Mouse (Mus musculus) neural tube, embryonic 14.5 days (tissue): Measurements from ENCODE around the gene Tbcel. TPM values are rescaled to one million over a fixed set of nuclear protein-coding genes. Genes with fewer than 3 reads are reported as not detected.

Experiments used
- ATAC-seq: fragments of 200-750 bp; cut with Nextera tagmentation; 2 replicates; pipeline ENCODE4 v1.8.0; 2017; ENCODE audit warnings: low read depth, mild to moderate bottlenecking, moderate TSS enrichment, moderate library complexity
- H3K27ac ChIP-seq: fragments of 300-500 bp; sonication (generic); 2 replicates; pipeline ENCODE4 v1.5.1; 2014; ENCODE audit warnings: low read depth, mild to moderate bottlenecking, control low read depth, low read length, moderate library complexity, mixed read lengths
- H3K27me3 ChIP-seq: fragments of 300-500 bp; sonication (generic); 2 replicates; pipeline ENCODE4 v1.6.1; 2014; ENCODE audit warnings: low read length; ENCODE audit not compliant: control insufficient read depth, insufficient read depth
- H3K36me3 ChIP-seq: fragments of 300-500 bp; sonication (generic); 2 replicates; pipeline ENCODE4 v1.6.1; 2014; ENCODE audit warnings: low read length, mixed read lengths; ENCODE audit not compliant: control insufficient read depth, insufficient read depth
- H3K4me1 ChIP-seq: fragments of 300-500 bp; sonication (generic); 2 replicates; pipeline ENCODE4 v1.6.1; 2014; ENCODE audit warnings: low read length; ENCODE audit not compliant: control insufficient read depth, insufficient read depth
- H3K4me2 ChIP-seq: fragments of 300-500 bp; sonication (generic); 2 replicates; pipeline ENCODE4 v1.6.1; 2014; ENCODE audit warnings: mild to moderate bottlenecking, low read depth, low read length, control low read depth
- H3K4me3 ChIP-seq: fragments of 300-500 bp; sonication (generic); 2 replicates; pipeline ENCODE4 v1.5.1; 2014; ENCODE audit warnings: low read depth, low read length, control low read depth, mixed read lengths
- H3K9ac ChIP-seq: fragments of 300-500 bp; sonication (generic); replicated peaks from 2 replicates; pipeline ENCODE4 v1.6.1; 2014; ENCODE audit warnings: low read depth, mild to moderate bottlenecking, control low read depth, low read length, mixed read lengths
- H3K9me3 ChIP-seq: fragments of 300-500 bp; sonication (generic); 2 replicates; pipeline ENCODE4 v1.6.1; 2016; ENCODE audit warnings: low read length; ENCODE audit not compliant: control insufficient read depth
- WGBS: fragments of 180-500 bp; shearing (Covaris S2); extraction: QIAGEN DNeasy Blood & Tissue Kit; methylation state at CpG from one replicate; pipeline ENCODE4 v1.1.7; 2014; 5-methylcytosine and 5-hydroxymethylcytosine counted together
- polyA plus RNA-seq: library from polyadenylated mRNA; unstranded; fragments of >200 nt; fragmentation: Nextera tagmentation; extraction: Ambion mirVana; gene quantifications from 2 replicates; pipeline ENCODE4 v1.2.1, GENCODE M21; 2014

Gene Tbcel
- polyA plus RNA-seq, 1 experiment from 2014 or later = 6.2 TPM

- Histone ChIP-seq H3K9ac (no peak overlapping the region), H3K4me3 (no peak overlapping the region), H3K36me3 (peaks cover 23% of the 10 kb centered on the region), H3K9me3 (no peaks in the 10 kb centered on the region), H3K27me3 (no peaks in the 10 kb centered on the region), H3K4me2 (no peak overlapping the region), H3K4me1 (0 out of 2 replicates have a peak, but pooled peaks cover 3% of the 10 kb centered on the region), H3K27ac (no peak overlapping the region)
- ATAC-seq = no peak
- WGBS = 93% methylated on average over 8 of the region's 8 CpGs
Measured at GRCm38 (mm10) chr9:42442100-42442499, 65.5 kb downstream of the Tbcel start.

DNA sequence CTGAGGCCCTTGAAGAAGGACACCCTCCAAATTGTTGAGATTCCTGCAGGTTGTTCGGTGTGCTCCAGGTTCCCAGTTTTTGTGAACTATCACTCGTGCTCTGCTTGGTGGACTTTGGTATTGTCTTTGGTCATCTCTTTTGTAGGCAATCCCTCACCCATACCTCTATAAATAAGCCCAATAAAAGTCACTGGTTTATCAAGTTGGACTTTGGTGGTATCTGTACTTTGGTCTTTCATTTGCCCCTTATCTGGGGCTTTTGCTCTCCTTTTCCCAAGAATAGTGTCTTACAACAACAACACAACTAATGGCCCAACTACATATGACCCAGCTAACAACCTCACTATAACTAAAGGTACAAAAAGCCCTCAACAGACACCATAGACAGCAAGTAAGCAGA is 66.4 kb downstream of the Tbcel start:
- H3K27ac ChIP-seq = no peak overlapping the region
- 0 out of 2 replicates have a peak, but pooled peaks cover 3% of the 10 kb centered on the region for H3K4me1 ChIP-seq
- H3K27me3 ChIP-seq = no peaks in the 10 kb centered on the region
- WGBS = 100% methylated on average over 2 of the region's 2 CpGs
- no peak overlapping the region for H3K4me2 ChIP-seq
- no peak overlapping the region for H3K9ac ChIP-seq
- H3K9me3 ChIP-seq = no peaks in the 10 kb centered on the region
- H3K36me3 ChIP-seq = peaks cover 31% of the 10 kb centered on the region
- no peak for ATAC-seq
- no peak overlapping the region for H3K4me3 ChIP-seq

DNA sequence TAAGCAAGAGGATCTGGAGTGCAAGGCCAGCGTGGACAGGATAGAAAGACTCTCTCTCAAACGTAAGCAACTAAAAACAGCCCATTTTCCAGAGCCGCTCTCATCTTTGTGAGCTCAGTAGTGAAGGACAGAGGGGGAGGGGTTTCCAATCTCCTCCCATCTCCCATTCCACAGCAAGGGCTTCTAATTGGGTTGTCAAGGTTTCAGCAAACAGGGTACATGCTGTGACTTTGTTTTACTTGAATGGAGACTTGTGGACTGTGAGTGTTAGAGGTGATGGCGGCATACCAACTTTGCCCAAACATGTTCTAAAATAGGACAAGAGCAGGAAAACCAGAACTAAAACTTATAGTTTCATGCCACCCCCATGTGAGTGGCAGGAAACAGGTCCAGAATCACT is 68.2 kb downstream of the Tbcel start:
- no peak overlapping the region for H3K4me3 ChIP-seq
- H3K36me3 ChIP-seq = peaks cover 28% of the 10 kb centered on the region
- no peaks in the 10 kb centered on the region for H3K9me3 ChIP-seq
- no peak overlapping the region for H3K9ac ChIP-seq
- 0 out of 2 replicates have a peak, but pooled peaks cover 3% of the 10 kb centered on the region for H3K4me1 ChIP-seq
- no peaks in the 10 kb centered on the region for H3K27me3 ChIP-seq
- no peak for ATAC-seq
- H3K4me2 ChIP-seq = no peak overlapping the region
- no peak overlapping the region for H3K27ac ChIP-seq
- WGBS = 40% methylated on average over 4 of the region's 4 CpGs

DNA sequence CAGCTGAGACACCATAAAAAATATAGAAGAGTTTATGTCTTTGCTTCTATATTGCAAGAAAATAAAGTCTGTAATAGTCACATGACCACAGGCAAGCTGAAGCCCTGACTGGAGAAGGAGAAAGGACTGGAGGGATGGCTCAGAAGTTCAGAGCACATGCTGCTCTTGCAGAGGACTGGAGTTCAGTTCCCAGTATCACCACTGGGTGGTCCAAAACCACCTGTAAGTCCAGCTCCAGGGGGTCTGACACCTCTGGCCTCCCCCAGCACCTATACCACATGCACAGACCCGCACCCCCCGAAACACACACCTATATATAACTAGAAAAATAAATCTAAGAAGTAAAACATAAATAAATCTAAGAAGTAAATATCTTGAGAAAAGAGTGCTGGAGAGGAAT is 75.5 kb downstream of the Tbcel start:
- WGBS = 96% methylated on average over 2 of the region's 2 CpGs
- Histone ChIP-seq H3K27me3 (no peaks in the 10 kb centered on the region), H3K27ac (no peak overlapping the region), H3K9me3 (no peaks in the 10 kb centered on the region), H3K4me1 (no peaks in the 10 kb centered on the region), H3K9ac (no peak overlapping the region), H3K36me3 (peaks cover 21% of the 10 kb centered on the region), H3K4me2 (no peak overlapping the region), H3K4me3 (no peak overlapping the region)
- ATAC-seq = no peak

- 89% methylated on average over 2 of the region's 2 CpGs for WGBS
- Histone ChIP-seq H3K4me1 (no peaks in the 10 kb centered on the region), H3K4me2 (no peak overlapping the region), H3K27ac (no peak overlapping the region), H3K4me3 (no peak overlapping the region), H3K27me3 (no peaks in the 10 kb centered on the region), H3K36me3 (peaks cover 16% of the 10 kb centered on the region), H3K9me3 (no peaks in the 10 kb centered on the region), H3K9ac (no peak overlapping the region)
- no peak for ATAC-seq
Measured at GRCm38 (mm10) chr9:42431606-42432005, 76.0 kb downstream of the Tbcel start.

DNA sequence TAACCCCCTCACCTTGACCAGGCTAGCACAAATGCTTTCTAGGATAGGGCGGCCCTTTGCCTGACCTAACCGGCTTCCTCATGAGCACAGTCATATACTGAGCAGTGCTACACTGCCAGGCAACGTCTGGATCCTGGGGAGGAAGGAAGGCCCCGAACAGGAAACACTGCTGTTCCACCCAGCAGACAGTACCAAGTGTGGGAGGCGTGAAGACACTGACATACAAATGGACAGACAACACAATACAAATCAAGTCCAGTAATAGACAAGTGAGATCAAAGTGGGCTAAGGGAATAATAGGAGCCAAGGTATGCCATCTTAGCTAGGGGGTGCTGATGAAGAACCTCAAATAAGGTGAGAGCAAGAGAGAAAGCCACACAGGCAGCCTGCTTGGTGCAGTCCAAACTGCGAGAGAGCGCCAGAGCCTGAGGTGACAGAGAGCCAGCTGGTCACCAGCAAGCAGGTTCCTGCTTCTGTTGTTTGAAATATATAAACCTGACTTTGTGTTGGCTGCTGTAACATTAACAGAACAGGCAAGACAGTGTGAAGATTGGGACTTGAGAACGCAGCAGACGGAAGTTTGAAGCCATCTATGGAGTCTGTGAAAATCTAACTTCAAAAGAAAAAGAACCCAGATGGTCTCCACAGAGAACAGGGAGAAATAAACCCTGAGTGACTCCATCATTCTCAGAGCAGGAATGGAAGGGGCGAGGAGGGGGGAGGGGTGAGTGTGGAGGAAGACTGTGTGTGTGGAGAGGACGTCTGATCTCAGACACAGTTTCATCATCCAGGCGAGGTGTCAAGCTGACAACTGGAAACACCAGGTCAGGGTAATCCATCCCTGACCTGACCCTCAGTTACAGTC is 79.3 kb downstream of the Tbcel start:
- H3K36me3 ChIP-seq = peaks cover 12% of the 10 kb centered on the region
- no peak for ATAC-seq
- H3K27ac ChIP-seq = no peak overlapping the region

DNA sequence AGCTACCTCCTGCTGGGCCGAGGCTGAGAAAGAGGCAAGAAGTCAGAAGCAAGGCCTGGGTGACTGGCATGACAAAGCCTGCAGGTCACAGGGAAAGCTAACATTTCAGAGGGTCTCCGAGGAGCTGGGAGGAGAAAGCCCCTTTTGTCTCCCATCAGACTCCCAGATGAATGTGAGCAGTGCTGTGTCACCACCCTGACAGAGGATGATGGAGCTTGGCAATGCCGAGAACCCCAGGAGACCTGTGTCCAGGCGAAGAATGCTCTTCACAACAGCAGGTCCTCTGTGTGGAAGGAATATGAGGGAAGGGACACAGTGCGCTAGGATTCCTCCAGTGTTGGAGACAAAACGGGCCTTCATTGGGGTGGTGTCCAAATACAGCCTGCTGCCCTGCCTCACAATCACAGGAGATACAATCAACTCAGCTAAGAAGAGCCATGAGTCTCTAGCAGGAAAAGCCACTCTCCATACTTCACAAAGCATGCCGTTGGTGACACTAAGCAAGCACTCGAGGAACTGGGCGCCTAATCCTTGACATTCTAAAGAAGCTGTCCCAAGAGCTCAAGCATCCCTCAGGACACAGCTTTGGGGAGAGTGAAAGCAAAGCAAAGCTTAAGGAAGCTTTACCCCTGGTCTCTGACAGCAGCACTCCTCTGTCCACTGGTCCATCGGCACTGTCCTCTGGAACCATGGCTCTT is 80.8 kb downstream of the Tbcel start:
- WGBS = 56% methylated on average over 10 of the region's 10 CpGs
- ATAC-seq = no peak
- H3K9me3 ChIP-seq = no peaks in the 10 kb centered on the region
- H3K27ac ChIP-seq = no peak overlapping the region
- H3K36me3 ChIP-seq = peaks cover 12% of the 10 kb centered on the region
- H3K4me2 ChIP-seq = no peak overlapping the region
- no peaks in the 10 kb centered on the region for H3K27me3 ChIP-seq
- H3K9ac ChIP-seq = no peak overlapping the region
- H3K4me1 ChIP-seq = no peaks in the 10 kb centered on the region
- H3K4me3 ChIP-seq = no peak overlapping the region

More for the DNA sequence above, 79.3 kb downstream of the Tbcel start:
- no peaks in the 10 kb centered on the region for H3K9me3 ChIP-seq
- no peak overlapping the region for H3K4me2 ChIP-seq
- no peak overlapping the region for H3K9ac ChIP-seq
- no peak overlapping the region for H3K4me3 ChIP-seq
- WGBS = 77% methylated on average over 12 of the region's 12 CpGs
- H3K4me1 ChIP-seq = no peaks in the 10 kb centered on the region
- H3K27me3 ChIP-seq = no peaks in the 10 kb centered on the region

DNA sequence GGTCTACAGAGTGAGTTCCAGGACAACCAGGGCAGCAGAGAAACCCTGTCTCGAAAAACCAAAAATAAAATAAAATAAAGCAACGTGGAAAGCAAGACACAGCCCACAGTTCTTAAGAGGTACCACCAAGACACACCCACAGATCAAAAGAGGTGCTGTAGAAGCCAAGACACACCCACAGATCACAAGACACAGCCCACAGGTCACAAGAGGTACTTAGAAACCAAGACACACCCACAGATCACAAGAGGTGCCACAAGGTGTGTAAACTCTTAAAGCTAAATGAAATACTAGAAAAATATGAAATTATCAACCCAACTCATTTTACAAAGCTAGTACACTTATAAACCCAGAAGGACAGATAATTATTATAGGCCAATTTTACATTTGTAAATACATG is 84.0 kb downstream of the Tbcel start:
- Histone ChIP-seq H3K27ac (no peak overlapping the region), H3K4me1 (no peaks in the 10 kb centered on the region), H3K36me3 (peaks cover 6% of the 10 kb centered on the region), H3K4me3 (no peak overlapping the region), H3K9me3 (no peaks in the 10 kb centered on the region), H3K27me3 (no peaks in the 10 kb centered on the region), H3K4me2 (no peak overlapping the region), H3K9ac (no peak overlapping the region)
- WGBS = 89% methylated on average over 2 of the region's 2 CpGs
- ATAC-seq = no peak

DNA sequence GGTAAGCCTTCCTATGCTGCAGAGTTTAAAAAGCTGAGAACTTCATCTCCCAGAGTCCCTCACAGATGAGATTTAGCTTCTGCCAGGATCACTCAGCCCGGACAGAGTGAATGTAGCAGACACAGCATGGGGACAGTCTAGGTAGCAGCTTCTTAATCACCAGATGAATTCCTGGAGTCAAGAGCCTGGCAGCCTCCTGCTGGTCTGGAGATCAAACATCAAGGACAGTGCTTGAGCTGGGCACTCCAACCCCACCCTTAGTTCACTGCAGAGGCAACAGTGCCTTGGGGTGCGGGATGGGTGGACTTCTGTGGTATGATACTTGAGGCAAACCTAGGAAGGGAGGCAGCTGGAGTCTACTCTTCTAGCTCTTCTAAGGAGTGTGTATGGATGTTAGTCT is 87.9 kb downstream of the Tbcel start:
- WGBS = 79% methylated on average over 2 of the region's 2 CpGs
- Histone ChIP-seq H3K9me3 (no peaks in the 10 kb centered on the region), H3K27ac (no peak overlapping the region), H3K4me1 (no peaks in the 10 kb centered on the region), H3K36me3 (peaks cover 7% of the 10 kb centered on the region; the same call in 1 of the 2 replicates), H3K4me3 (no peak overlapping the region), H3K4me2 (no peak overlapping the region), H3K27me3 (no peaks in the 10 kb centered on the region), H3K9ac (no peak overlapping the region)
- no peak for ATAC-seq
